Mouse (Mus musculus): ENCODE results near the gene Actc1. TPM values are rescaled to one million over a fixed set of nuclear protein-coding genes. Genes with fewer than 3 reads are reported as not detected.

Actc1 gene
- polyA plus RNA-seq, 1 experiment from 2014 or later = 10.2 TPM

DNA sequence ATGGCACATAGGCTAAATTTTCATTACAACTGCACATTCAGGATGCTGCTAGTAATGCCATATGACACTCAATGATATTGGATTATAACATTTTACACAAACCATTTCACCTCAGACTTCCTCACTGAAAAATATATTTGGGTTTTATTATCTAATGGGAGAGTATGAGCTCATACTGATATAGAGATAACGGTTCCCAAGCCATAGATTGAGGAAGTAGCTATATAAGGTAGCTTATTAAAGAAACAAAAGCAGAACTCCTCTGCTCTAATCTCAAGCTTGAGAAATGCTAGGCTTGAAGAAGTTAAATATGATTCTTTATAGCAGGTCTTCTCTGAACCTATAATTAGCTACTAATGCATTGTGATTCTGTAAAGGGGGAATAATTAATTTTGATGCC, 43.2 kb upstream of the Actc1 start:
- 70% methylated on average over 1 of the region's 1 CpGs for WGBS
- no peak for ATAC-seq
- H3K4me3 ChIP-seq (ENCODE audit: low read depth, low read length) = no peak overlapping the region
- H3K27ac ChIP-seq (ENCODE audit: low read depth, low read length) = no peak overlapping the region
- no peak for TF ChIP-seq CTCF (IDR thresholded peaks at IDR 0.05; ENCODE audit: low read depth)
- H3K27me3 ChIP-seq (replicated peaks; ENCODE audit: control insufficient read depth, insufficient read depth, low read length) = no peaks in the 10 kb centered on the region
- peaks cover 26% of the 10 kb centered on the region for H3K36me3 ChIP-seq (ENCODE audit: control insufficient read depth, insufficient read depth)
- H3K4me2 ChIP-seq (replicated peaks; ENCODE audit: low read depth) = no peak overlapping the region
- H3K4me1 ChIP-seq (replicated peaks; ENCODE audit: control insufficient read depth, insufficient read depth, low read length) = no peaks in the 10 kb centered on the region
- H3K9ac ChIP-seq (ENCODE audit: low read depth, low read length) = no peak overlapping the region
- H3K9me3 ChIP-seq (ENCODE audit: control insufficient read depth) = no peaks in the 10 kb centered on the region

DNA sequence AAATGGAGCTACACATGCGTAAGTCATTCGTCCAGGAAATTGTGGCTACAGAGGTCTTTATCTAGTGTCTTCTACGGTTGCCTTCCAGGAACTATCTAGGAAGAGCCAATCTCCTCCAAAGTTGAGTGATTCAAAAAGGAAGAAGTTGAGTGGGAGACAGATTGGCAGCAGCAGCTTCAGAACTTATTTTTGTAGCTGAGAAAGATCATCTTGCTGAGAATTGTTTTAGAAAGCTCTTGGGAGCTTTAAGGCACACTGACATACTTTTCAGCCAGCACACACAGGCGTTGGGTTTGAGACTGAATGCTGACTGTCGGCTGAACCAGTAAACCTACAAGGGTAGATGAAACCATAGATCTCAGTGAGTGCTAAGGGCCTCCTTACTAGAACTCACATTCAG, 42.0 kb upstream of the Actc1 start:
- Histone ChIP-seq H3K27ac (ENCODE audit: low read depth, low read length) (no peak overlapping the region), H3K4me2 (replicated peaks; ENCODE audit: low read depth) (no peak overlapping the region), H3K9ac (ENCODE audit: low read depth, low read length) (no peak overlapping the region), H3K4me3 (ENCODE audit: low read depth, low read length) (no peak overlapping the region), H3K27me3 (replicated peaks; ENCODE audit: control insufficient read depth, insufficient read depth, low read length) (no peaks in the 10 kb centered on the region), H3K4me1 (replicated peaks; ENCODE audit: control insufficient read depth, insufficient read depth, low read length) (no peaks in the 10 kb centered on the region), H3K36me3 (ENCODE audit: control insufficient read depth, insufficient read depth) (peaks cover 15% of the 10 kb centered on the region), H3K9me3 (ENCODE audit: control insufficient read depth) (no peaks in the 10 kb centered on the region)
- ATAC-seq = no peak
- TF ChIP-seq CTCF (IDR thresholded peaks at IDR 0.05; ENCODE audit: low read depth) = no peak
- WGBS = 82% methylated on average over 5 of the region's 5 CpGs

DNA sequence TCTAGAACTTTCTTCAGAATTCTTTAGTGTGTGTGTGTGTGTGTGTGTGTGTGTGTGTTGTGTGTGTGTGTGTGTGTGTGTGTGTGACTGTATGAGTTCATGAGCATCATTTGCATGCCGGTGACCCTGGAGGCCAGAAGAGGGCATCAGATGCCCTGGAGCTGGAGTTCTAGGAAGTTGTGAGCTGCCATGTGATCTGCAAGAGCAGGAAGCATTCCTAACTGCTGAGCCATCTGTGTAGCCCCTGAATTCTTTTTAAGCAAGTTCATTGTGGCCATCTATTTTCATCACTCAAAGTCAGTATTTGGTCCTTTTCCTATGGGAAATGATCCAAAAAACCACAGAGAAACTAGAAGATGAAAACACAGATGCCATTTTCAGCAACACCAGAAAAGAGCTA, 41.3 kb upstream of the Actc1 start:
- Histone ChIP-seq H3K36me3 (ENCODE audit: control insufficient read depth, insufficient read depth) (peaks cover 9% of the 10 kb centered on the region; the same call in 1 of the 2 replicates), H3K4me1 (replicated peaks; ENCODE audit: control insufficient read depth, insufficient read depth, low read length) (no peaks in the 10 kb centered on the region), H3K9ac (ENCODE audit: low read depth, low read length) (no peak overlapping the region), H3K27ac (ENCODE audit: low read depth, low read length) (no peak overlapping the region), H3K4me2 (replicated peaks; ENCODE audit: low read depth) (no peak overlapping the region), H3K9me3 (ENCODE audit: control insufficient read depth) (no peaks in the 10 kb centered on the region), H3K27me3 (replicated peaks; ENCODE audit: control insufficient read depth, insufficient read depth, low read length) (no peaks in the 10 kb centered on the region), H3K4me3 (ENCODE audit: low read depth, low read length) (no peak overlapping the region)
- 100% methylated on average over 1 of the region's 1 CpGs for WGBS
- ATAC-seq = no peak
- peak; percentile 21; the same call in 1 of the 2 replicates for TF ChIP-seq CTCF (IDR thresholded peaks at IDR 0.05; ENCODE audit: low read depth)

DNA sequence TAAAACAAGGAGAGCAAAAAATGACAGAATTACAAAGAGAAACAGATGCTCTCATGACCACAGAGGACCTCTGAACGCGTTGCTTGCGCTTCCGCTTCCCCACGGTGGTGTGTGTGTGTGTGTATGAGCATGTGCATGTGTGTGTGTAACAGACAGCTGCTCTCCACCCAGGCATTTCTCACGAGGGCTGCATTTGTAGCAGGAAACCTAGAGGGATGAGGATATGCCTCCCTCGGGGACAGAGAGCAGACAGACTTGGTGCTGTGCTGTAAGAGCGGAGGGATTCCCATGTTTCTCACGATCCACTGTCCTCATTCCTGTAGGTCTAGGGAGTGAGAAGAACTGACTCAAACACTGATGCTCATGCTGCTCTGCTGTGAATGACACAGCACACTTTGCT, 40.2 kb upstream of the Actc1 start:
- 61% methylated on average over 9 of the region's 9 CpGs for WGBS
- H3K4me2 ChIP-seq (replicated peaks; ENCODE audit: low read depth) = no peak overlapping the region
- ATAC-seq = no peak

DNA sequence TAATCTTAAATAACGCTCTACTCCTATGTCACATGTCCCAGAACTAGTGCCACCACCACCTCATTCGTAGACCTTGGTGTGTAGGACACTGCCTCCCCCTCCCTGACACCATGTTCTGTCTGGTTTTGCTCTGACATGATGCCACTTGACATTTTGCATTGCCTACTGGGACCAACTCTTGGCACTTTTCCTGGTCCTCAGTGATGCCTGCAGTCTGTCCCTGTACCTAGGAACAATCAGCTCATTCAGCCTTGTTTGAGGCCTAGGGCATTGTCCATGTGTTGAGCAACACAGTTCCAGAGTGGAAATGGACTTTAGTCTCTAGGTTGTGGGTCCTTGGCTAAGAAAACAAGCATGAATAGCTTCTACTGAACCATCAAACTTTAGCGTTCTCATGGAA, 36.5 kb upstream of the Actc1 start:
- no peaks in the 10 kb centered on the region for H3K9me3 ChIP-seq (ENCODE audit: control insufficient read depth)

More for the DNA sequence above, 40.2 kb upstream of the Actc1 start:
- Histone ChIP-seq H3K27me3 (replicated peaks; ENCODE audit: control insufficient read depth, insufficient read depth, low read length) (no peaks in the 10 kb centered on the region), H3K4me3 (ENCODE audit: low read depth, low read length) (no peak overlapping the region), H3K9ac (ENCODE audit: low read depth, low read length) (no peak overlapping the region), H3K27ac (ENCODE audit: low read depth, low read length) (no peak overlapping the region), H3K4me1 (replicated peaks; ENCODE audit: control insufficient read depth, insufficient read depth, low read length) (no peaks in the 10 kb centered on the region), H3K36me3 (ENCODE audit: control insufficient read depth, insufficient read depth) (no peaks in the 10 kb centered on the region), H3K9me3 (ENCODE audit: control insufficient read depth) (no peaks in the 10 kb centered on the region)
- TF ChIP-seq CTCF (IDR thresholded peaks at IDR 0.05; ENCODE audit: low read depth) = no peak

DNA sequence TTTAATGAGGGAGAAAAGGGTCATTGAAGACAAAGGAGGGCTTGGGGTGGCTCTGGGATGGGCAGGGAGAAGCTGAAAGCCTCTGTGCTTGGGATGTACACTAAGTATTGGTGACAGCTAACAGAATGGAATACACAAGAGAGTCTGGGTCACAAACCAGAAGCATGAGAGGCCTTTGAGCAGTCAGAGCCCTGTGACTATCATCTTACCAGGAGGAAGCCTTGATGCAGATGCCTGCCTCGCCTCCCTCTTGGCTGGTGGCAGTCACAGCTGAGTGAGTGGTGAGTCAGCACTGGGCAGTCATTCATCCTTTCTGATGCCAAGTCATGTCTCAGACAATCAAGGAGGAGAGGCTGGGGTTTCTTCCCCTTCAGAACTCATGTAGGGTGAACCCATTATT, 33.9 kb upstream of the Actc1 start:
- no peaks in the 10 kb centered on the region for H3K4me1 ChIP-seq (replicated peaks; ENCODE audit: control insufficient read depth, insufficient read depth, low read length)
- no peak overlapping the region for H3K9ac ChIP-seq (ENCODE audit: low read depth, low read length)
- no peak overlapping the region for H3K4me2 ChIP-seq (replicated peaks; ENCODE audit: low read depth)
- no peak for TF ChIP-seq CTCF (IDR thresholded peaks at IDR 0.05; ENCODE audit: low read depth)
- H3K4me3 ChIP-seq (ENCODE audit: low read depth, low read length) = no peak overlapping the region
- no peaks in the 10 kb centered on the region for H3K36me3 ChIP-seq (ENCODE audit: control insufficient read depth, insufficient read depth)
- H3K27ac ChIP-seq (ENCODE audit: low read depth, low read length) = no peak overlapping the region
- no peaks in the 10 kb centered on the region for H3K9me3 ChIP-seq (ENCODE audit: control insufficient read depth)
- no peak for ATAC-seq
- no peaks in the 10 kb centered on the region for H3K27me3 ChIP-seq (replicated peaks; ENCODE audit: control insufficient read depth, insufficient read depth, low read length)
- WGBS = 62% methylated on average over 1 of the region's 1 CpGs

More for the DNA sequence above, 36.5 kb upstream of the Actc1 start:
- 76% methylated on average over 3 of the region's 3 CpGs for WGBS
- no peaks in the 10 kb centered on the region for H3K27me3 ChIP-seq (replicated peaks; ENCODE audit: control insufficient read depth, insufficient read depth, low read length)
- peak; percentile 90 for ATAC-seq
- no peak overlapping the region for H3K4me2 ChIP-seq (replicated peaks; ENCODE audit: low read depth)
- H3K4me1 ChIP-seq (replicated peaks; ENCODE audit: control insufficient read depth, insufficient read depth, low read length) = no peaks in the 10 kb centered on the region
- H3K27ac ChIP-seq (ENCODE audit: low read depth, low read length) = no peak overlapping the region
- no peak overlapping the region for H3K4me3 ChIP-seq (ENCODE audit: low read depth, low read length)
- H3K36me3 ChIP-seq (ENCODE audit: control insufficient read depth, insufficient read depth) = no peaks in the 10 kb centered on the region
- H3K9ac ChIP-seq (ENCODE audit: low read depth, low read length) = no peak overlapping the region
- no peak for TF ChIP-seq CTCF (IDR thresholded peaks at IDR 0.05; ENCODE audit: low read depth)

DNA sequence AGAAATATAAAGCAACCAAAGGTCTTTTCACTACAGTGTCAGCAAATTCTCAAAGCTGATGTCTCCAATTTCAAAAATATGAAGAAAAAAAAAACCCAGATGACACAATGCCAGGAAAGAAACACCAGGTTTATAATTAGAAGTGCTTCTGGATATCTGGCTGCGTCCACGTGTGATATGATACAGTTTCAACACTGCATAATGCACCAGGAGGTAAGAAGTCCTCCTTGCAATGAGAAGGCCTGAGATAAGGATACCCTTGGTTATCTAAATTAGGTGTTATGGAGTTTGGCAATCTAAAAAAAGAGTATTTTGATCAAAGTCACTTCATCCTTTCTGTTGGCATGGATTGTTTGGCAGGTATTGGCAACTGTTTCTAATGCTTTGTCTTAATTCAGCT, 18.5 kb upstream of the Actc1 start:
- no peak overlapping the region for H3K27ac ChIP-seq (ENCODE audit: low read depth, low read length)
- no peaks in the 10 kb centered on the region for H3K27me3 ChIP-seq (replicated peaks; ENCODE audit: control insufficient read depth, insufficient read depth, low read length)
- no peaks in the 10 kb centered on the region for H3K36me3 ChIP-seq (ENCODE audit: control insufficient read depth, insufficient read depth)
- no peaks in the 10 kb centered on the region for H3K4me1 ChIP-seq (replicated peaks; ENCODE audit: control insufficient read depth, insufficient read depth, low read length)
- no peak overlapping the region for H3K4me3 ChIP-seq (ENCODE audit: low read depth, low read length)
- TF ChIP-seq CTCF (IDR thresholded peaks at IDR 0.05; ENCODE audit: low read depth) = no peak
- no peak overlapping the region for H3K4me2 ChIP-seq (replicated peaks; ENCODE audit: low read depth)
- 82% methylated on average over 2 of the region's 2 CpGs for WGBS
- no peaks in the 10 kb centered on the region for H3K9me3 ChIP-seq (ENCODE audit: control insufficient read depth)
- no peak overlapping the region for H3K9ac ChIP-seq (ENCODE audit: low read depth, low read length)
- ATAC-seq = no peak
